Comparison of ENCODE assay signal across 31 mouse cellular contexts in genomic region chr3:135676364-135676763, GRCm38 (mm10). TPM values are rescaled to one million over a fixed set of nuclear protein-coding genes. Genes with fewer than 3 reads are reported as not detected.
DNase-seq lines count a peak whose midpoint lies in the region; ATAC-seq and TF ChIP-seq lines count a peak whose summit lies in the region.
"Had no signal": no experiment of that assay in that cellular context is flagged by ENCODE, and none has a peak within 500 bp of the region (broad histone marks: within the 10 kb centered on the region; RNA-seq: fewer than 3 reads in every experiment).

No protein-coding gene starts in this region.

- 64% methylated on average over 2 of the region's 2 CpGs for WGBS in limb, embryonic 15.5 days
- WGBS in limb, embryonic 10.5 days = 94% methylated on average over 2 of the region's 2 CpGs

- H3K9me3 ChIP-seq in limb, embryonic 15.5 days = no peaks in the 10 kb centered on the region
- no peaks in the 10 kb centered on the region for H3K9me3 ChIP-seq in limb, embryonic 10.5 days (replicated peaks)
- H3K9me3 ChIP-seq: embryonic facial prominence, embryonic 15.5 days; forebrain, embryonic 10.5 days; forebrain, embryonic 13.5 days; heart, embryonic 12.5 days; heart, embryonic 15.5 days; hindbrain, embryonic 10.5 days; hindbrain, embryonic 13.5 days; intestine, embryonic 15.5 days had no signal

- no peak overlapping the region for H3K4me2 ChIP-seq in limb, embryonic 15.5 days
- H3K4me2 ChIP-seq: embryonic facial prominence, embryonic 15.5 days; forebrain, embryonic 13.5 days; heart, embryonic 12.5 days; heart, embryonic 15.5 days; hindbrain, embryonic 13.5 days; intestine, embryonic 15.5 days had no signal

- no peak for DNase-seq in limb, embryonic 10.5 days (ENCODE audit: low spot score)
- DNase-seq in NIH3T3 (ENCODE audit: low read depth) = peak; percentile 88
- DNase-seq in retina, embryonic 14.5 days (ENCODE audit: low spot score) = no peak
- DNase-seq in frontal cortex, postnatal 36 days (ENCODE audit: low spot score in 2 of 2) = no peak
- no peak for DNase-seq in gastrocnemius, adult 8-10 months (ENCODE audit: low spot score in 2 of 2)
- DNase-seq: adrenal gland, adult 8-10 months; adrenal gland, postnatal 25 days; cerebellum, adult 11-12 months; cerebellum, adult 8-10 months; cerebellum, postnatal 10 days; cerebellum, postnatal 36 days; embryo, embryonic 11 days; gastrocnemius, adult 2 months; gastrocnemius, postnatal 25 days; heart, adult 18-20 months; heart, postnatal 10 days; heart, postnatal 36 days; kidney, adult 11 months had no signal

- H3K27ac ChIP-seq in limb, embryonic 15.5 days = 0 out of 2 replicates have a peak overlapping the region, but pooled peaks have one; percentile 22
- no peak overlapping the region for H3K27ac ChIP-seq in limb, embryonic 10.5 days
- peak overlapping the region; percentile 60 for H3K27ac ChIP-seq in embryonic fibroblast, embryonic 13.5 days (ENCODE audit: insufficient read depth, low read length)
- H3K27ac ChIP-seq: embryonic facial prominence, embryonic 15.5 days; forebrain, embryonic 10.5 days; forebrain, embryonic 13.5 days; gastrocnemius, adult 2 months; heart, embryonic 15.5 days; hindbrain, embryonic 10.5 days; hindbrain, embryonic 13.5 days had no signal

- no peak for TF ChIP-seq POLR2A in embryonic fibroblast, embryonic 13.5 days (IDR thresholded peaks at IDR 0.05; ENCODE audit: low read depth, low read length)

- no peak overlapping the region for H3K4me3 ChIP-seq in limb, embryonic 15.5 days
- no peak overlapping the region for H3K4me3 ChIP-seq in limb, embryonic 10.5 days
- no peak overlapping the region for H3K4me3 ChIP-seq in embryonic fibroblast, embryonic 13.5 days (ENCODE audit: insufficient read depth, low read length)
- H3K4me3 ChIP-seq: embryonic facial prominence, embryonic 15.5 days; erythroblast, embryonic 14.5 days; forebrain, embryonic 10.5 days; forebrain, embryonic 13.5 days; gastrocnemius, adult 2 months; heart, embryonic 12.5 days; heart, embryonic 15.5 days; hindbrain, embryonic 10.5 days; hindbrain, embryonic 13.5 days; intestine, embryonic 15.5 days had no signal

- H3K4me1 ChIP-seq in limb, embryonic 15.5 days = peaks cover 23% of the 10 kb centered on the region
- H3K4me1 ChIP-seq in limb, embryonic 10.5 days = peaks cover 28% of the 10 kb centered on the region
- peaks cover 29% of the 10 kb centered on the region for H3K4me1 ChIP-seq in embryonic fibroblast, embryonic 13.5 days (ENCODE audit: control insufficient read depth, insufficient read depth, low read length)

- H3K9ac ChIP-seq in limb, embryonic 15.5 days = no peak overlapping the region
- H3K9ac ChIP-seq: embryonic facial prominence, embryonic 15.5 days; forebrain, embryonic 13.5 days; heart, embryonic 12.5 days; heart, embryonic 15.5 days; hindbrain, embryonic 13.5 days; intestine, embryonic 15.5 days had no signal

- TF ChIP-seq CTCF in embryonic fibroblast, embryonic 13.5 days (IDR thresholded peaks at IDR 0.05; ENCODE audit: borderline replicate concordance, insufficient read depth, low read length) = no peak

- no peak for ATAC-seq in limb, embryonic 15.5 days (ENCODE audit: insufficient number of reproducible peaks, low FRiP score, low TSS enrichment, low read depth)
- ATAC-seq: forebrain, embryonic 13.5 days; forebrain, embryonic 16.5 days; hindbrain, embryonic 16.5 days had no signal

- no peaks in the 10 kb centered on the region for H3K27me3 ChIP-seq in limb, embryonic 15.5 days
- no peaks in the 10 kb centered on the region for H3K27me3 ChIP-seq in limb, embryonic 10.5 days (ENCODE audit: low read depth, poor library complexity, severe bottlenecking)
- H3K27me3 ChIP-seq: embryonic facial prominence, embryonic 15.5 days; forebrain, embryonic 13.5 days; heart, embryonic 12.5 days; heart, embryonic 15.5 days; hindbrain, embryonic 13.5 days; intestine, embryonic 15.5 days had no signal

- no peaks in the 10 kb centered on the region for H3K36me3 ChIP-seq in limb, embryonic 15.5 days
- no peaks in the 10 kb centered on the region for H3K36me3 ChIP-seq in limb, embryonic 10.5 days
- H3K36me3 ChIP-seq: forebrain, embryonic 10.5 days; heart, embryonic 12.5 days; heart, embryonic 15.5 days; hindbrain, embryonic 13.5 days; intestine, embryonic 15.5 days had no signal

RNA-seq across cellular contexts. Expression of gene Nfkb1, which starts 15.0 kb away (rescaled TPM):
- 18.5 and 18.8 TPM in 2 replicates for polyA plus RNA-seq in limb, embryonic 15.5 days (2015; fragmentation: Nextera tagmentation; extraction: Ambion mirVana)
- 10.7 and 12.0 TPM in 2 replicates for polyA plus RNA-seq in limb, embryonic 10.5 days (2016; fragmentation: Nextera tagmentation; extraction: Ambion mirVana)
- polyA plus RNA-seq in embryonic fibroblast, embryonic 13.5 days (2011; ENCODE audit: insufficient read length, low read depth, missing spikeins) = 45.4 and 54.8 TPM in 2 replicates
- total RNA-seq in gastrocnemius, adult 8-10 months (2022) = 10 to 100 TPM; 17.2 to 21.6 (median 19.0) TPM
